Mouse (Mus musculus) limb, embryonic 14.5 days (tissue): ENCODE data around the gene Olfr975. TPM values are rescaled to one million over a fixed set of nuclear protein-coding genes. Genes with fewer than 3 reads are reported as not detected.

ENCODE experiments used
- ATAC-seq: fragments of 200-750 bp; cut with Nextera tagmentation; 2 replicates; pipeline ENCODE4 v1.8.0; 2017; ENCODE audit warnings: low read depth, moderate number of reproducible peaks, moderate TSS enrichment; ENCODE audit not compliant: low FRiP score
- DNase-seq: peaks from one replicate; pipeline ENCODE4 v3.0.0-alpha.2; 2015; ENCODE audit warnings: low spot score
- H3K27ac ChIP-seq: fragments of 300-500 bp; sonication (generic); replicated peaks from 2 replicates; pipeline ENCODE4 v1.5.1; 2014; ENCODE audit warnings: low read depth, mild to moderate bottlenecking, low read length, moderate library complexity, mixed read lengths
- H3K27me3 ChIP-seq: fragments of 300-500 bp; sonication (generic); 2 replicates; pipeline ENCODE4 v1.6.1; 2014; ENCODE audit warnings: low read length, mixed read lengths; ENCODE audit not compliant: control insufficient read depth, insufficient read depth
- H3K36me3 ChIP-seq: fragments of 300-500 bp; sonication (generic); 2 replicates; pipeline ENCODE4 v1.6.1; 2014; ENCODE audit warnings: mild to moderate bottlenecking, low read length, moderate library complexity, mixed read lengths; ENCODE audit not compliant: control insufficient read depth, insufficient read depth
- H3K4me1 ChIP-seq: fragments of 300-500 bp; sonication (generic); 2 replicates; pipeline ENCODE4 v1.6.1; 2014; ENCODE audit warnings: antibody characterized with exemption, low read length, mixed read lengths; ENCODE audit not compliant: control insufficient read depth, insufficient read depth
- H3K4me2 ChIP-seq: fragments of 300-500 bp; sonication (generic); replicated peaks from 2 replicates; pipeline ENCODE4 v1.6.1; 2014; ENCODE audit warnings: low read depth, mild to moderate bottlenecking, low read length, moderate library complexity; ENCODE audit not compliant: severe bottlenecking
- H3K4me3 ChIP-seq: fragments of 300-500 bp; sonication (generic); replicated peaks from 2 replicates; pipeline ENCODE4 v1.5.1; 2014; ENCODE audit warnings: low read length
- H3K9ac ChIP-seq: fragments of 300-500 bp; sonication (generic); 2 replicates; pipeline ENCODE4 v1.6.1; 2014; ENCODE audit warnings: mild to moderate bottlenecking, low read depth, low read length, moderate library complexity; ENCODE audit not compliant: severe bottlenecking
- H3K9me3 ChIP-seq: fragments of 300-500 bp; sonication (generic); 2 replicates; pipeline ENCODE4 v1.6.1; 2016; ENCODE audit warnings: low read length; ENCODE audit not compliant: control insufficient read depth
- POLR2A ChIP-seq: fragments of 200-500 bp; IDR thresholded peaks from 2 replicates; pipeline ENCODE4 v1.8.0; 2012; ENCODE audit warnings: inconsistent platforms, mild to moderate bottlenecking, moderate library complexity, borderline replicate concordance; ENCODE audit not compliant: insufficient read depth, insufficient read length; ENCODE audit errors: extremely low read depth
- WGBS: fragments of 180-500 bp; shearing (Covaris S2); extraction: QIAGEN DNeasy Blood & Tissue Kit; methylation state at CpG from one replicate; pipeline ENCODE4 v1.1.7; 2014; 5-methylcytosine and 5-hydroxymethylcytosine counted together
- polyA plus RNA-seq, 2 experiments: library from polyadenylated mRNA; depleted of rRNA in 1 of 2; stranded (reverse) in 1 of 2; unstranded in 1 of 2; fragments of >200 nt; fragmentation: Nextera tagmentation in 1 of 2; extraction: Ambion mirVana in 1 of 2; gene quantifications; 2 replicates each; pipeline versions ENCODE4 v1.2.1 to v1.2.3; 2012 to 2014

Gene Olfr975
- polyA plus RNA-seq, 2 experiments: not detected

DNA sequence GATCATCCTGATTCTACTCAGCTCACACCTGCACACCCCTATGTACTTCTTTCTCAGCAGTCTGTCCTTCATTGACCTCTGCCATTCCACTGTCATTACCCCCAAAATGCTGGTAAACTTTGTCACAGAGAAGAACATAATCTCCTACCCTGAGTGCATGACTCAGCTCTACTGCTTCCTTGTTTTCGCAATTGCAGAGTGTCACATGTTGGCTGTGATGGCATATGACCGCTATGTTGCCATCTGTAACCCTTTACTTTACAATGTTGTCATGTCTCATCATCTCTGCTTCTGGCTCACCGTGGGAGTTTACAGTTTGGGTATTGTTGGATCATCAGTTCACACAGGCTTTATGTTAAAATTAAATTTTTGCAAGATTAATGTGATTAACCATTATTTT, 41.9 kb downstream of the Olfr975 start:
- Histone ChIP-seq H3K9me3 (no peaks in the 10 kb centered on the region), H3K27me3 (no peaks in the 10 kb centered on the region), H3K9ac (no peak overlapping the region), H3K36me3 (no peaks in the 10 kb centered on the region), H3K27ac (no peak overlapping the region), H3K4me1 (no peaks in the 10 kb centered on the region), H3K4me2 (no peak overlapping the region), H3K4me3 (no peak overlapping the region)
- no peak for DNase-seq
- 87% methylated on average over 3 of the region's 3 CpGs for WGBS
- ATAC-seq: no peak
- no peak for TF ChIP-seq POLR2A

DNA sequence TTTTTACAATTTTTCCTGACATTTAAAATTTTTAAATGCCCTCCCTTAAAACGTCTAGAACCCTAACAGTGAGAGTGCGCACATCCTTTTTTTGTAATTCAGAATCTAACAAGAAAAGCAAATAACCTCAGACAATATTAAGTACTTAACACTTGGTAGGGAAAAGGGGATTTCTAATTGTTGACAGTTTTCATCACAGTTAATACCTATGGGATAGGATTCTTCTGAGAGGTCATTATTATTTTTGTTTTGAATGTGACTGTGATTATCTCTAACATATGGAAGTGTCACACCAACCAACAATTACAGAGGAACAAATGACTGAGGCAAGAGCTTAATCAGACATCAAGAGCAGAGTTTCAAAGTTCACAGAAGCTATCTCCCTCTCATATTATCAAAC, 44.8 kb downstream of the Olfr975 start, which contains the start of gene Olfr229:
Gene Olfr229 (plus strand): TSS at position 301 of the 400 bp plus-strand sequence.
- Histone ChIP-seq H3K9me3 (no peaks in the 10 kb centered on the region), H3K27ac (no peak within 1 kb of the TSS), H3K4me3 (no peak within 1 kb of the TSS), H3K27me3 (no peaks in the 10 kb centered on the region), H3K36me3 (no peaks in the 10 kb centered on the region), H3K4me2 (no peak within 1 kb of the TSS), H3K4me1 (no peaks in the 10 kb centered on the region), H3K9ac (no peak within 1 kb of the TSS)
- no peak for TF ChIP-seq POLR2A
- DNase-seq (no peak), ATAC-seq (no peak)
- WGBS: 73% methylated on average over 2 of the region's 2 CpGs

DNA sequence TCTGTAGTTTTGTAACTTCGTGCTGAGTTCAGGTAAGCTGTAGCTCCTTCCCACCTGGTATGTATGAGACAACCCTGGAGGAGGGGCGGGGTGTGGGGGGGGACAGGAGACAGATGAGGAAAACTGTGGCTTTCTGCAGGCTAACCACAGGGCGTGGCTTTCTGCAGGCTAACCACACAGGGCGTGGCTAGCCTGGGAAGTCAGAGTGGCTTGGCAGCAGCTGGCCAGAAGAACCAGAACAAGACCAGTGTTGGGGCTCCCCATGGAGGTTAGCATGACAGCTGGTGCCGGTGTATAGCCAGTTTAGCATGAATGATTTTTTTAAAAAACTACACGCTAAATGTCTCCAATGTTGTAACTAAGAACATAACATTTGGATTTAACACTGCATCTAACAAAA, 46.7 kb downstream of the Olfr975 start:
- H3K9ac ChIP-seq: no peak overlapping the region
- H3K27me3 ChIP-seq: no peaks in the 10 kb centered on the region
- H3K4me3 ChIP-seq: no peak overlapping the region
- no peaks in the 10 kb centered on the region for H3K36me3 ChIP-seq
- 75% methylated on average over 6 of the region's 6 CpGs for WGBS
- H3K4me1 ChIP-seq: no peaks in the 10 kb centered on the region
- no peak for TF ChIP-seq POLR2A
- no peaks in the 10 kb centered on the region for H3K9me3 ChIP-seq
- H3K4me2 ChIP-seq: no peak overlapping the region
- DNase-seq (no peak), ATAC-seq (no peak)
- H3K27ac ChIP-seq: no peak overlapping the region

Other genes with a start within 250 kb of the Olfr975 start
- not detected in 2 replicates for gene Olfr149, start 244.9 kb downstream of the Olfr975 start, polyA plus RNA-seq (2012; rRNA removed)
- not detected in 2 replicates for gene Olfr149, start 244.9 kb downstream of the Olfr975 start, polyA plus RNA-seq (2014; fragmentation: Nextera tagmentation; extraction: Ambion mirVana)
- not detected in 2 replicates for gene Olfr965, start 240.7 kb downstream of the Olfr975 start, polyA plus RNA-seq (2012; rRNA removed)
- gene Olfr965, start 240.7 kb downstream of the Olfr975 start, polyA plus RNA-seq (2014; fragmentation: Nextera tagmentation; extraction: Ambion mirVana): not detected in 2 replicates
- not detected in 2 replicates for gene Olfr150, start 221.1 kb downstream of the Olfr975 start, polyA plus RNA-seq (2012; rRNA removed)
- not detected in 2 replicates for gene Olfr150, start 221.1 kb downstream of the Olfr975 start, polyA plus RNA-seq (2014; fragmentation: Nextera tagmentation; extraction: Ambion mirVana)
- not detected in 2 replicates for gene Olfr967, start 205.8 kb downstream of the Olfr975 start, polyA plus RNA-seq (2012; rRNA removed)
- not detected in 2 replicates for gene Olfr967, start 205.8 kb downstream of the Olfr975 start, polyA plus RNA-seq (2014; fragmentation: Nextera tagmentation; extraction: Ambion mirVana)
- gene Olfr968, start 168.8 kb downstream of the Olfr975 start, polyA plus RNA-seq (2012; rRNA removed): not detected in 2 replicates
- not detected in 2 replicates for gene Olfr968, start 168.8 kb downstream of the Olfr975 start, polyA plus RNA-seq (2014; fragmentation: Nextera tagmentation; extraction: Ambion mirVana)
- gene Olfr969, start 161.1 kb downstream of the Olfr975 start, polyA plus RNA-seq (2012; rRNA removed): not detected in 2 replicates
- gene Olfr969, start 161.1 kb downstream of the Olfr975 start, polyA plus RNA-seq (2014; fragmentation: Nextera tagmentation; extraction: Ambion mirVana): not detected in 2 replicates
- not detected in 2 replicates for gene Olfr970, start 143.2 kb downstream of the Olfr975 start, polyA plus RNA-seq (2012; rRNA removed)
- not detected in 2 replicates for gene Olfr970, start 143.2 kb downstream of the Olfr975 start, polyA plus RNA-seq (2014; fragmentation: Nextera tagmentation; extraction: Ambion mirVana)
- gene Olfr971, start 115.2 kb downstream of the Olfr975 start, polyA plus RNA-seq (2012; rRNA removed): not detected in 2 replicates
- not detected in 2 replicates for gene Olfr971, start 115.2 kb downstream of the Olfr975 start, polyA plus RNA-seq (2014; fragmentation: Nextera tagmentation; extraction: Ambion mirVana)
- not detected in 2 replicates for gene Olfr972, start 85.6 kb downstream of the Olfr975 start, polyA plus RNA-seq (2012; rRNA removed)
- gene Olfr972, start 85.6 kb downstream of the Olfr975 start, polyA plus RNA-seq (2014; fragmentation: Nextera tagmentation; extraction: Ambion mirVana): not detected in 2 replicates
- not detected in 2 replicates for gene Olfr229, start 44.7 kb downstream of the Olfr975 start, polyA plus RNA-seq (2012; rRNA removed)
- not detected in 2 replicates for gene Olfr229, start 44.7 kb downstream of the Olfr975 start, polyA plus RNA-seq (2014; fragmentation: Nextera tagmentation; extraction: Ambion mirVana)
- gene Olfr974, start 14.5 kb downstream of the Olfr975 start, polyA plus RNA-seq (2012; rRNA removed): not detected in 2 replicates
- gene Olfr974, start 14.5 kb downstream of the Olfr975 start, polyA plus RNA-seq (2014; fragmentation: Nextera tagmentation; extraction: Ambion mirVana): not detected in 2 replicates
- not detected in 2 replicates for gene Olfr976, start 9.1 kb upstream of the Olfr975 start, polyA plus RNA-seq (2012; rRNA removed)
- not detected in 2 replicates for gene Olfr976, start 9.1 kb upstream of the Olfr975 start, polyA plus RNA-seq (2014; fragmentation: Nextera tagmentation; extraction: Ambion mirVana)
- not detected in 2 replicates for gene Olfr978, start 40.1 kb upstream of the Olfr975 start, polyA plus RNA-seq (2012; rRNA removed)
- gene Olfr978, start 40.1 kb upstream of the Olfr975 start, polyA plus RNA-seq (2014; fragmentation: Nextera tagmentation; extraction: Ambion mirVana): not detected in 2 replicates
- 0.15 TPM in 1 of 2 replicates, not detected in the other for gene Olfr979, start 51.4 kb upstream of the Olfr975 start, polyA plus RNA-seq (2012; rRNA removed)
- not detected in 2 replicates for gene Olfr979, start 51.4 kb upstream of the Olfr975 start, polyA plus RNA-seq (2014; fragmentation: Nextera tagmentation; extraction: Ambion mirVana)
- gene Olfr980, start 57.5 kb upstream of the Olfr975 start, polyA plus RNA-seq (2012; rRNA removed): not detected in 2 replicates
- gene Olfr980, start 57.5 kb upstream of the Olfr975 start, polyA plus RNA-seq (2014; fragmentation: Nextera tagmentation; extraction: Ambion mirVana): not detected in 2 replicates
- gene Olfr981, start 69.4 kb upstream of the Olfr975 start, polyA plus RNA-seq (2012; rRNA removed): not detected in 2 replicates
- not detected in 2 replicates for gene Olfr981, start 69.4 kb upstream of the Olfr975 start, polyA plus RNA-seq (2014; fragmentation: Nextera tagmentation; extraction: Ambion mirVana)
- gene Olfr982, start 121.8 kb upstream of the Olfr975 start, polyA plus RNA-seq (2012; rRNA removed): not detected in 2 replicates
- gene Olfr982, start 121.8 kb upstream of the Olfr975 start, polyA plus RNA-seq (2014; fragmentation: Nextera tagmentation; extraction: Ambion mirVana): not detected in 2 replicates
- gene Olfr983, start 141.5 kb upstream of the Olfr975 start, polyA plus RNA-seq (2012; rRNA removed): not detected in 2 replicates
- not detected in 2 replicates for gene Olfr983, start 141.5 kb upstream of the Olfr975 start, polyA plus RNA-seq (2014; fragmentation: Nextera tagmentation; extraction: Ambion mirVana)
- gene Olfr984, start 162.2 kb upstream of the Olfr975 start, polyA plus RNA-seq (2012; rRNA removed): not detected in 2 replicates
- not detected in 2 replicates for gene Olfr984, start 162.2 kb upstream of the Olfr975 start, polyA plus RNA-seq (2014; fragmentation: Nextera tagmentation; extraction: Ambion mirVana)
- not detected in 2 replicates for gene Olfr985, start 178.1 kb upstream of the Olfr975 start, polyA plus RNA-seq (2012; rRNA removed)
- not detected in 2 replicates for gene Olfr985, start 178.1 kb upstream of the Olfr975 start, polyA plus RNA-seq (2014; fragmentation: Nextera tagmentation; extraction: Ambion mirVana)
- not detected in 2 replicates for gene Tmem225, start 196.1 kb upstream of the Olfr975 start, polyA plus RNA-seq (2012; rRNA removed)
- not detected in 2 replicates for gene Tmem225, start 196.1 kb upstream of the Olfr975 start, polyA plus RNA-seq (2014; fragmentation: Nextera tagmentation; extraction: Ambion mirVana)
- not detected in 2 replicates for gene Olfr986, start 228.9 kb upstream of the Olfr975 start, polyA plus RNA-seq (2012; rRNA removed)
- not detected in 2 replicates for gene Olfr986, start 228.9 kb upstream of the Olfr975 start, polyA plus RNA-seq (2014; fragmentation: Nextera tagmentation; extraction: Ambion mirVana)
- 5.6 and 6.3 TPM in 2 replicates for gene Zfp202, start 240.3 kb upstream of the Olfr975 start, polyA plus RNA-seq (2012; rRNA removed)
- 6.3 and 6.7 TPM in 2 replicates for gene Zfp202, start 240.3 kb upstream of the Olfr975 start, polyA plus RNA-seq (2014; fragmentation: Nextera tagmentation; extraction: Ambion mirVana)